Mouse (Mus musculus) gastrocnemius, postnatal 4 days (tissue): ENCODE results near the gene Apopt1. TPM values are rescaled to one million over a fixed set of nuclear protein-coding genes. Genes with fewer than 3 reads are reported as not detected.
A peak's percentile ranks its signal among the peaks of the same experiment; 100 is the strongest.
"Not testable (repeated sequence)": the region's sequence is repeated elsewhere in the genome, so short reads cannot be mapped to it uniquely, and the experiment has no call there.

Source experiments
- DNase-seq, 2 experiments: peaks; one replicate each; pipeline ENCODE4 v3.0.0; 2021 to 2022; ENCODE audit warnings: low spot score in 2 of 2, mixed read lengths in 2 of 2
- total RNA-seq, 2 experiments: library from RNA; stranded (reverse); gene quantifications; 2 replicates each; pipeline ENCODE4 v1.2.3; 2021

The Apopt1 gene
- total RNA-seq, 2 experiments from 2014 or later: 36.1 to 40.1 TPM

DNA sequence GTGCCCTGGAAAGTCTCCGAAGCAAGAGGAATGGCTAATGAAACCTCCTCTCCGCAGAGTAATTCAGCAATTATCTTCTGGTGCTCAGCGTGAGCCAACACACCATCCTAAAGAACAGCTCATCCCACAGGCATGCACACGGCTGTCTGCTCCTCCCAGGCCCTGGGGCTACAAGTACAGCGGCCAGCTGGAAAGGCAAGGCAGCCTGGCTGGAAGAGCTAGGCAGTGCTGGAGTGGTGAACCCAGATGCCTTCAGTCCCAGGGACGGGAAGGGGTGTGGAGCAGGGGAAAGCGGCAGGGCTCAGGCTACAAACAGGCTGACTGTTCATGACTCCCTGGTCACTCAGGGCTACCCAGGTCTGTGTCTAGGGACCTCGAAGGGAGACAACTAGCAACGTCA lies 8.5 kb upstream of the Apopt1 start:
- DNase-seq: peak in 1 of 2 experiments; percentile 83

DNA sequence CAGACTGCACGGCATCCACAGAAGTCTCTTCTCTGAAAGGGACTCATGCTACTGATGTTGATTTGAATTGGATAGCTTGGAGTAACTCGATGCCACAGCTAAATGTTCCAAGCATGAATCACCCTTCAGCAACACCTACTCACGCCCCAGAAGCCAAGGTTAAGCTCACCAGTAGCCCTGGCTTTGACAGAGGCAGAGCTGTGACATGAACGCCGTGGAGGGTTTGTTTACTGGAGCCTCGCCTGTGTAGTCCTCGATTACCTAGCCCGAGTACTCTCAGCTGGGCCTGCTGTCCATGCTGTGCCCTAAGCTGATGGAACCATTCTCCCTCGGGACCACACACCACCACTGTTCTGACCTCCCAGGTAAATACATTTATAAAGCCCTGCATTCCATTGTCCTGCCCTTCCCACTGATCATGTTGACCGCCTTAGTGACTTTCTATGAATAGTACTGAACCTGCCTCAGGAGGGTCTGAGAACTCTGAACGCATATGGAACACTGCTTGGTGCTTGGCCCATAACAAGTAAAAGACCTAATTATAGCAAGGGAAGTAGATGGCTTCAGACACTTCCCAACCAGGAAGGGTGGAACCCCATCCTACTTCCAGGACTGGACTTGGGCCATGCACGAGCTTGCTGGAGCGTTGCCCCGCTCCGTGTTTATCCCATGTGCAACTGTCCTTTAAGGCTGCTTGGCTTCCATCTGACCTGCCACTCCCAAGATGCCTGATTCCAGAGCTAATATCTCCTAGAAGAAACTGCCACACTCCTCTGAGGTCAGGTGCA lies 7.7 kb upstream of the Apopt1 start:
- DNase-seq: peak; percentile 64 to 79

DNA sequence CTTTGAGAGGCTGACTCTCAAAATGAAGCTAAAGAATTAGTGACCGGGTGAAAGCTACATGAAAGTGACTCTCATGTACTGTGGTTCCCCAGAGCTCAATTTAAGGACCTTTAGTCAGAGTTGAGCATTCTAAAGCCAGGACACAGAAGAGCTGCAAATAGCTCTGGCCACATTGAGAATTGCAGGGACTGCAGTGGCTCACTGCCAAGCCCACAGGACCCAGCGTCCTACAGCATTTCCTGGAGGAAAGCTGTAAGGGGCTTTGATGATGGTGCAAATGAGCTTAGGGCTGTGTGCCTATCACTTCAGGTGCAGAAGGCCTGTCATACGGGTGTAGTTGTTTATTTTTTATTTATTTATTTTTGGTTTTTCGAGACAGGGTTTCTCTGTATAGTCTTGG lies 4.9 kb upstream of the Apopt1 start:
- DNase-seq: peak in 1 of 2 experiments; percentile 53

DNA sequence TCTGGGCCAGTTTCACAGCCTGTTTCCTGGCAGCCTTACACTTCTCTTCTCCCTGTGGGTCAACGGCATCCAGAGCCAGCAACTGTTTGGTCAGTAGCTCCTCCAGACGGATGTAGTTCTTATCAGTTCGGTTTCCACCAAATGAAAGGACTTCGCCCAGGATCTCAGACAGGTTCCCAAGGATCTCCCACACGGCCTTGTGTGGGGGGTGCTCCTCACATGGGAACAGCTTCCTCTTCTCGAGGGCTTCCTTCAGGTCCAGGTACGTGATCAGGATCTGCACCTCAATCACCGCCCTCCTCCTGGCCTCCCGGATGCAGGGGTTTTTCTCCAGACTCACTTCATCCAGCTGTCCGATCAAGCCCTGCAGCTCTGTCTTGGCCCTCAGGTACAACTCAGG lies 3.0 kb upstream of the Apopt1 start:
- no peak for DNase-seq

DNA sequence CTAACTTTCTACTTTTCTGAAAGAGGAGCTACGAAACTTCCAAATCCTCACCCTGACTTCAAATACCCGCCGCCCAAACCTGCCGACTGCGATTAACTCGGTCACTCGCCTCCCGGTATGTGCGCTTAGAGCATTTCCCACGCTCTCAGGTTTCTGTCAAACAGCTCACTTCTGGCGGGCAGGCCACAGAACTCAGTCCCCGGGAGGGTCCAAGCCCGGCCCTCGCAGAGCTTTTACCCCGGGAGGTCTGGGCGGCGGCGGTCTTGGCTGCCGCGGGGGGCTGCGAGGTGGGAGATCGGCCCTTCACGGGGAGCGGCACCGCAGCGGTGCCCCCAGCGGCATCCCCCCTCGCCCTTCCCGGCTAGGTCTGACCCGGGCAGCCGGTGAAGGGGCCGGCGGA lies 585 bp upstream of the Apopt1 start:
- no peak for DNase-seq

DNA sequence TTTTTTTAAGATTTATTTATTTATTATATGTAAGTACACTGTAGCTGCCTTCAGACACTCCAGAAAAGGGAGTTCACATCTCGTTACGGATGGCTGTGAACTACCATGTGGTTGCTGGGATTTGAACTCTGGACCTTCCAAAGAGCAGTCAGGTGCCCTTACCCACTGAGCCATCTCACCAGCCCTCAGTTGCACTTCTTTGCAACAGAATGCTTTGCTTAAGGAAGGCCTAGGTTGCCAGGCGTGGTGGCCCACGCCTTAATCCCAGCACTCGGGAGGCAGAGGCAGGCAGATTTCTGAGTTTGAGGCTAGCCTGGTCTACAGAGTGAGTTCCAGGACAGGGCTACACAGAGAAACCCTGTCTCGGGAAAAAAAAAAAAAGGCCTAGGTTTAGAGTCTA lies 819 bp downstream of the Apopt1 start:
- DNase-seq: not testable (repeated sequence)

DNA sequence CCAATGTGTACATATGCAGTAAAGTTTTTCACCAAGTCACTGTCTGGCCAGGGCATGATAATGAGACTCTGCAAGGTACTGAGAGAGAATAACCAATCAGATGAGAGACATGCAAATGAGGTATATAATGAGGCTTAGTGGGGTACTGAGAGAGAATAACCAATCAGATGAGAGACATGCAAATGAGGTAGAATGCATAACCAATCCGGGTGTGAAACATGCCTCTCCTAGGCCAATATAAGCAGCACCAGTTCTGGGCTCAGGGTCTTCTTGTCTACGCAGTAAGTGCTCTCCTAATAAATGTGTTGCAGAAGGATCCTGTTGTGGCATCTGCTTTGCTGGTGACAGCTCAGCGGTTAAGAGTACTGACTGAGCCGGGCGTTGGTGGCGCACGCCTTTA lies 3.4 kb downstream of the Apopt1 start:
- DNase-seq: no peak

DNA sequence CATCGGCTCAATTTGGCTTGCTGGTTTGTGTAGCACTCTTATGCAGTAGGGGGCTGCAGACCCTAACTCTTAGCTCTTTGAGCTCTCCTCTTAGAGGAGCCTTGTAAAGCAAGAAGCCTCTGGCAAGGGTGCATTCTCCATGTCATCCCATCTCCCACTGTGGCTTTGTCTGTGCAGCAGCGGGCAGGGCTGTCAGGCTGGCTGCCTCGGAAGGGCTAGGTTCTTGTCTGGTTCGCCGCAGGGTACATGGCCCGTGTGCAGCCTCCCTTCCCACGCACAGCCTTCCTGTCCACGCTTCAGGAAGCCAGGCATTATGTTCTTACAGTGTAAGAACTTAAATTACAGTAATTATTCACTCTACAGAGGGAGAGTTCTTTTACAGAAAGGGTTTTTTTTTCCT lies 5.6 kb downstream of the Apopt1 start:
- no peak for DNase-seq

DNA sequence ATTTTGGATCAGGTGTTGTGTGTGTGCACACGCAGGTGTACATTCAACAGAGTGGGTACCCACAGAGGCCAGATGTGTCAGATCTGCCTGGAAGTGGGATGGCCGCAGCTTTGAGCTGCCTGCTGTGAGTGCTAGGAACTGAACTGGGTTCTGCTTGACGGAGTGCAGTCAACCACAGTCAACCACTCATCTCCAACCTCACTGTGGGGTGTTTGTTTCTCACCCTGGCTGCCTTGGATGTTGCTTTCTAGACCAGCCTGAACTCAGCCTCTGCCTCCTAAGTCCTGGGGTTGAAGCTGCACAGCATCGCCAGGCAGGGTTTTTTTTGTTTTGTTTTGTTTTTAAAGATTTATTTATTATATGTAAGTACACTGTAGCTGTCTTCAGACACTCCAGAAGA lies 7.2 kb downstream of the Apopt1 start:
- no peak for DNase-seq

DNA sequence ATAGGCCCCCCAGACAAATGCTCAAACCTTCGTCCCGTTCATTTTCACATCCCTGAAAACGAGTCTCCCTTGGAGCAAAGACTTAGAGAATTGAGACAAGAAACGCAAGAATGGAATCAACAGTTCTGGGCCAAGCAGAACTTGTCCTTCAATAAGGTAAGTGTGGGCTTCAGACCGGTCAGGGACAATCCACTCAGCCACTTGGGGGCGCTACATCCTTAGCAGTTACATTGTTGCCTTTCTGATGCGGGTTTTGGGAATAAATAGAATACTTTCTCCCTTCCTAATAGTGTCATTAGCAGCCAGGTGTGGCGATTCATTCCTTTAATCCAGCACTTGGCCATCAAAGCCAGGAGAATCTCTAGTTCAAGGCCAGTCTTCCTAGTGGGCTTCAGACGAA lies 9.6 kb downstream of the Apopt1 start:
- DNase-seq: peak; percentile 46 to 68

DNA sequence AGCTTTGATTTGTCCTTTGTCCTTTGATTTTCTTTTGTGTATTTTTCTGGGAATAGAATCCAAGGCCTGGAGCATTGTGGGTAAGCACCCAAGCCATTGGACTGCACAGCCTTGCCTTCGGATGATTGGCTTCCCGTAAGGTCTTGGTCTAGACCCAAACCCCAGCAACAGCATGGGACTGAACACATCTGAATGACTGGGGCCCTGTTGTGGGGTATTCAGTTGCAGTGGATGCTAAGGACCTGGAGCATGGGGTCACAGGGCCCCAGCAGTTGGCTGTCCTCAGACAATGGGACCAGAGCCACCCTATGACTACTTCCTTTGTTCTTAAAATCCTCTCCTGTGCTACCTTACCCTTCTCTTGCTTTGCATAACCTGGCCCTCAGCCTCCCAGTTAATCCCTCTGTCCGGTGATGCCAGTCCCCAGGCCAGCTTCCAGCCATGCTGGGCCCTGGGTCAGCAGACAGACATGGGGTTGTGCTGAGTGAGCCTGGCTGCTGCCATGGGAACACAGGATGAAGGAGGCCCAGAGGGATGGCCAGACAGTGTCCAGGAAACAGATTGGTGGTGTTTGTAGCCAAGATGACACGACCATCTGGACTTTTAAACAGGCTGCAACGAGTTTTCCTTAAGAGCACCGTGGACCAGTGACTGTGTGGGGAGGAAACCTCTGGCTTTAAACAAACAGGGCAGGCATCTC lies 11.7 kb downstream of the Apopt1 start:
- DNase-seq: peak in 1 of 2 experiments; percentile 61

DNA sequence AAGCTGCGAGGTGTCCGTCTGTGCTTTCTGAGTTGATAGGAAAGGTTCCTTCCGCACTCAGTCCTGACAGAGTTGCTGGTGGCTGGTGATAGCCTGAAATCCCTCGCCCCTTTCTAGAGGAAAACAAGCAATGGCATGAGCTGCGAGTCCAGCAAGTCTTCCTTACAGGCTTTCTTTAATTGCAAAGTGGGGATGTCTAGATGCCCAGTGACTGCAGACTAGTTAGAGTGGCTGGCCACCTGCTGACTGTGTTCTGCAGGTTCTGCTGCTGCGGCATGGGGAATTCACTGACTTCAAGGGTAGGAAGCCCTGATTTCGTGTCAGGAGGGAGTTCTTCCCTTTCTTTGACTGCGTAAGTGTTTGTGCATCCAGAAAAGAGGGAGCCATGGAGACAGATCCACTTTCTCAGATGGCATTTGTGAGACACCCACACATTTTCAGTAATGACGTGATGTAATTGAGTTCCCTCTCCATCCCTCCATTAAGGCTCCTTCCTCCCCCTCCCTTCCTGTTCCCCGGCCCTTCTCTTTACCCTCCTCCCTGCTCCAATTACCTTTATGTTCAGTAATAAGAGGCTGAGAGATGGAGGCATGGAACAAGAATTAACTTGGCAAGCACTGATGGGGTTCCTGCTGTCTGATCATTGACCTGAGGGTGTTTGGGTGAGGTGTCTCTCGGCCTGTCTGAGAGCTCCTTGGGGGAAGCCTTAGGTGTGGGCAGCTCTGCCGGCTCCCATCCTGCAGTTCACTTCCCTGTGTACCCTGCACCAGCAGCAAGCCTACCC lies 12.5 kb downstream of the Apopt1 start:
- no peak for DNase-seq

DNA sequence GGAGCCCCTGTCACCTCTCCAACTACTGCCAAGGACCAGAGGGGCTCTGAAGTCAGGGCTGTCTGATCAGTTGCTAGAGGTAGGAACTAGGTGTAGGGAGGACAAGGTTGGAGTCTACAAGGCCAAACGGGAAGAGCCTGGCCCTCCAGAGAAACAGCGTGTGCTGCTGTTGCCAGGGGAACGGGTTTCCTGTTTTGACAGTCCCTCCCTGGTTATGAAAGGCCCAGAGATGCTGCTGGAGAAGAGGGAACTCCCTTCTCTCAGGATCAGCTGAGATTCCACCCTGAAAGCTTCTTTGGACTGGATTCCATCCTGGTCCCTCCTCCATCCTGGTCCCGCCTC lies 13.0 kb downstream of the Apopt1 start:
- DNase-seq: no peak

DNA sequence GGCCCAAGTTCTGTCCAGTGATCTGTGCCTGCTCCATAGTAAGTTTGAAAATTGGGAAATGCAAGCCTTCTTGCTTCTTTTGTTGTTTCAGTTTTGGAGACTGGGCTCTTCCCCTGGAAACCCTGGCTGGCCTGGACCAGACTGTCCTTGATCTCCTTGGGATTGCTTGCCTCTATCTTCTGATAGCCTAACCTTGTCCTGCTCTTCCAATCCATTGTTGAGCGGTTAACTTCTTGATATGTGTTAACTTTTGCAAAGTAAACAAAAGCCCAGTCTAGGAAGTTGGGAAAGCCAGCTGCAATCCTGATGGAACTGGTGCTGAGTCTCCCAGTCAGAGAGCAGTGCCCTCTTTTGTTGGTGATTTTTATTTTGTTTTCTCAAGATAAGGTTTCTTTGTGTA lies 14.9 kb downstream of the Apopt1 start:
- no peak for DNase-seq

DNA sequence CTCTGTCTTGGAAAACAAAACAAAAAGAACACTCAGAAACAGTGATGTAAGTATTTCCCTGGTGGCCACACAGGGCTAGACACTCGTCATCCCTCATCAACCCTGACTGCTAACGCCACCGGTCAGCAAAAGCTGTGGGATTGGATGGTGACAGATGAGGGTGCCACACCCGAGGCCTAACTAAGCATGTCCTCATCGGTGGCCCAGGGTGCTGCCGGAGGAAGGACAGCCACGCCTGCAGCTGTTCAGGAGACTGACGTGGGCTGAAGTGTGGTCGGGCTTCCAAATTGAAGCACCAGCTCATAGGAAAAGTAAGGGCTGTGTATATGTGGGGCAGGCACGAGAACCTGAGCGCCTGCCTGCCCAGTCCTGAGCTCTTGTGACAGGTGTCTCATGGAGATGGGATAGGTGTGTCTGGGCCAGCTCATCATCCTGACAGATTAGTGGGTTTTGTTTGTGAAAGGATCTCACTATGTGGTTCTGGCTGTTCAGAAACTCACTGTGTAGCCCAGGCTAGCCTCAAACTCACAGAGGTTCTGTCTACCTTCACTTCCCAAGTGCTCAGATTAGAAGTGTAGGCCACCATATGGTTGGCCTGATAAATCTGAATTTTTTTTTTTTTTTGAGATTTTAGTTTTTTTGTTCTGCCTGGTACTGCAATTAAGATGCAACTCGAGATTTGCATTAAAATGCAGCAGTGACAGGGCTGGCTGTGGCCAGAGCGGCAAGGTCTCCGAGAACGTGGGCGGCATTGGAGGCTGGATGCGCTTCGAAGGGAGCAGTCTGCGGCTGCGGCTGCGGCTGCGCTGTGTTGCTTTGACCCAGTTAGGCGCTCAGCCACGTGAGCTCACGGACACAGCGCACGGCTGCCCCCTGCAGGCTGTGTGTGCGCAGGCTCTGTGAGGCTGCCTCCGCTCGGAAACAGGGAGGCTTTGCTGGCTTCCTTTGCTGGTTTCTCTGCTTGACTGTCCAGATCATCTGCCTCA lies 19.1 kb downstream of the Apopt1 start:
- DNase-seq: peak; percentile 77 to 89

DNA sequence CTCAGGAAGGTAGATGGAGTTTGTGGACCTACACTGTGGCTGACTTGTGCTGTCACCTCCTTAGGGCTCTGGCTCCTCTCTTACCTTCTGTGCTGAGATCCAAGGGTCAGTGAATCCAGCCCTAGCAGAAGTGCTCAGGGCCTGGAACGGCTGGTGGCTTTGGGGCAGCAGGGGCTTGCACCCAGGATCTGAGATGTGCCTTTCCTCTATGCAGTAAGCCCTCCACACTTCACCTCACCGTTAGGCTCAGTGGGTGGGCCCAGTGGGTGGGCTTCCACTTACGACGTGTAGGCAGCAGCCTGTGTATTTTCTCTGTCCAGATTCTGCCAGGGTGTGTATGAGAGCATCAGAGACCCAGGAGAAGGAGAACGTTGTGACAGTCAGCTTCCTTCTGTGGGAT lies 19.9 kb downstream of the Apopt1 start:
- DNase-seq: no peak

DNA sequence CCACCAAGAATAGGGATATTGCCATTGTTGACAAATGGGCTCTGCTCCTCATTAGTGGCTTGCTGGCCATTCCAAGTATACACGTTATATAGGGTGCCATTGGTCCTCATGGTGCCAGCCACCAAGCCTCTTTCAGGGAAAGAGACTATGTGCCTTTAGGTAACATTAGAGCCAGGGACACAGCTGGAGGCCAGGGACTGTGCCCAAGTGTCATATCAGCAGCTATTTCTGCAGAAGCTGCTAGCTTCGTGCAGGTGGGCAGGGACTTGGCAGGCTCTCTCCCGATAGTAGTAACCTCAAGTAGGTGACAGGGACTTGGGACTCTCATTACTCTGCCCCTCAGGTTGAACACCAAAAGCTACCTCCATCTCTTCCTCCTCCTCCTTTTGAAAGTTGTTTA lies 21.9 kb downstream of the Apopt1 start:
- no peak for DNase-seq

DNA sequence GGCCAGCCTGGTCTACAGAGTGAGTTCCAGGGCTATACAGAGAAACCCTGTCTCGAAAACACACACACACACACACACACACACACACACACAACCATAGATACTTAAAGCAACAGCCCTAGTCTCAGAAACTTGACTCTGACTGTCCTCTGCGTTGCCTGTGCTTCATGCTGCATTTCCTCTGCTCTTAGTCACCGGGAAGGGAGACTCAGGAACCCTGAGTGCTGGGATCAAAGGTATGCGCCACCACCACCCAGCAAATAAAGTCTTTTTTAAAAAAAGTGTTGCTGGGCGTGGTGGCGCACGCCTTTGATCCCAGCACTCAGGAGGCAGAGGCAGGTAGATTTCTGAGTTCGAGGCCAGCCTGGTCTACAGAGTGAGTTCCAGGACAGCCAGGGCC lies 23.6 kb downstream of the Apopt1 start:
- DNase-seq: not testable (repeated sequence)

DNA sequence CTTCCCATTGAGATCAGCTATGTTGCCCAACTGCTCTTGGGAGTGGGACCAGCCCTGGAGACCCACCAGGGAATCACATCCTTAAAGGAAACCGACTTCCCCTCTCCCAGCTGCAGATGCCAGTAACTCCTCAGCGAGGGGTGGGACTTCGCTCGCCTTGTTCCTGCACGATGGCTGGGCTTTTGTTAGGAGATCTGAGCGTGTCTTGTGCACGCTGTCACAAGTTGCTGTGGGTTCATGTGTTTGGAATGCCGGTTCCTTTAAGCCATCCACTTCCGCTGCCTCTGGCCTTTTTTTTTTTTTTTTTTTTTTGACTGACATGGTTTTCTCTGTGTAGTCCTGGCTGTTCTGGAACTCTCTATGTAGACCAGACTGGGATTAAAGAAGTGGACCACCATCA lies 24.3 kb downstream of the Apopt1 start:
- DNase-seq: no peak

DNA sequence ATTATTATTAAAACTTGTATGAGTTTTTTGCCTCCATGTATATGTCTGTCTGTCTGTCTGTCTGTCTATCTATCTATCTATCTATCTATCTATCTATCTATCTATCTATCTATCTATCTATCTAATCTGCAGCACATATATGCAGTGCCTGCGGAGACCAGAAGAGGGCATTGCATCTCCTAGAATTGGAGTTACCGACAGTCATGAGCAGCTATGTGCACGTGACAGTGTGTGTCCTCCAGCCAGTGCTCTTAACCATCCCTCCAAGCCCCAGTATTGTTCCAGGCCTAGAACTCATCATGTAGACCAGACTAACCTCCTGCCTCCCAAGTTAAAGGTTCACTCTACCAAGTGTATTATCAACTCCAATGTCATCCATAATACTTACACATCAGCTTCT lies 25.7 kb downstream of the Apopt1 start:
- peak in 1 of 2 experiments; percentile 70 for DNase-seq

DNA sequence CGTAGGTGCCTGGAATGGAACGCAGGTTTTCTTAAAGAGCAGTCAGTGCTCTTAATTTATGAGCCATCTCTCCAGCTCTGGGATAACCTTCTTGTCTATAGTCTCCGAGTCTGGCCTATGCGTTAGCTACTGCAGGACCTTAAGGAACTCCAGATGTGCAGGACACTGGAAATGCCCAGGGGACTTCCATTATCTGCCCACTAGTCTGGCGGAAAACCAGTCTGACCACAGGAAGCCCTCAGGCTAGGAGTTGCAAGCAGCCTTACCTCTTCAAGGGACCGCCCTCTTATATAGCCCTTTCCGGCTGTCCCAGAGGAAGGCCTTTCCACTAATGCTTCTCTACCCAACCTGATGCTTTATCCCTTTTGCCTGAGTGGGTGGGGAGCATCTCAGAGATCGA lies 28.3 kb downstream of the Apopt1 start:
- no peak for DNase-seq
